In genomic region chr5:84417062-84417879, GRCm38 (mm10) we compare ENCODE assay signal across 9 mouse cellular contexts. TPM values are rescaled to one million over a fixed set of nuclear protein-coding genes. Genes with fewer than 3 reads are reported as not detected.
DNase-seq lines count a peak whose midpoint lies in the region; ATAC-seq and TF ChIP-seq lines count a peak whose summit lies in the region.
"Had no signal": no experiment of that assay in that cellular context is flagged by ENCODE, and none has a peak within 500 bp of the region (broad histone marks: within the 10 kb centered on the region; RNA-seq: fewer than 3 reads in every experiment).

Gene Epha5, minus strand, starts transcription at chr5:84417382.

- DNase-seq in thymus, postnatal 4 days: peak; percentile 42
- DNase-seq in thymus, postnatal 25 days: no peak
- DNase-seq in heart, postnatal 0 days (ENCODE audit: low spot score): peak; percentile 39
- peak; percentile 7 to 43 for DNase-seq in kidney, postnatal 36 days
- DNase-seq in liver, embryonic 14.5 days (ENCODE audit: low read depth in 3 of 3, low spot score in 3 of 3): no peak
- peak; percentile 32 to 64 for DNase-seq in urinary bladder, postnatal 4 days (ENCODE audit: low spot score in 2 of 2)

- H3K9me3 ChIP-seq in embryonic facial prominence, embryonic 13.5 days: no peaks in the 10 kb centered on the region
- no peaks in the 10 kb centered on the region for H3K9me3 ChIP-seq in heart, postnatal 0 days (replicated peaks; ENCODE audit: control insufficient read depth, low read length)
- no peaks in the 10 kb centered on the region for H3K9me3 ChIP-seq in liver, embryonic 14.5 days (ENCODE audit: control insufficient read depth, low read length)
- no peaks in the 10 kb centered on the region for H3K9me3 ChIP-seq in neural tube, embryonic 12.5 days

- TF ChIP-seq EP300 in heart, postnatal 0 days (IDR thresholded peaks at IDR 0.05; ENCODE audit: low read depth): no peak
- TF ChIP-seq EP300 in liver, embryonic 14.5 days (IDR thresholded peaks at IDR 0.05; ENCODE audit: low read depth): no peak

- under 1% methylated on average over 67 of the region's 67 CpGs for WGBS in embryonic facial prominence, embryonic 13.5 days
- WGBS in heart, postnatal 0 days: under 1% methylated on average over 60 of the region's 67 CpGs
- under 1% methylated on average over 59 of the region's 67 CpGs for WGBS in liver, embryonic 14.5 days (ENCODE audit: insufficient replicate concordance)
- WGBS in neural tube, embryonic 12.5 days: under 1% methylated on average over 63 of the region's 67 CpGs

- no peak; the same call in 1 of the 2 replicates for TF ChIP-seq CTCF in heart, postnatal 0 days (IDR thresholded peaks at IDR 0.05; ENCODE audit: low read depth)
- TF ChIP-seq CTCF in liver, embryonic 14.5 days (IDR thresholded peaks at IDR 0.05; ENCODE audit: low read depth): no peak

- peak within 1 kb of the TSS; percentile 70 for H3K9ac ChIP-seq in embryonic facial prominence, embryonic 13.5 days
- H3K9ac ChIP-seq in heart, postnatal 0 days (replicated peaks; ENCODE audit: low read depth, low read length): no peak within 1 kb of the TSS
- no peak within 1 kb of the TSS for H3K9ac ChIP-seq in liver, embryonic 14.5 days (replicated peaks)
- H3K9ac ChIP-seq in neural tube, embryonic 12.5 days: peak within 1 kb of the TSS; percentile 66

- H3K36me3 ChIP-seq in embryonic facial prominence, embryonic 13.5 days: no peaks in the 10 kb centered on the region
- H3K36me3 ChIP-seq in heart, postnatal 0 days (replicated peaks; ENCODE audit: control insufficient read depth, insufficient read depth, low read length): no peaks in the 10 kb centered on the region
- H3K36me3 ChIP-seq in liver, embryonic 14.5 days (replicated peaks; ENCODE audit: control insufficient read depth, insufficient read depth, low read depth): no peaks in the 10 kb centered on the region
- no peaks in the 10 kb centered on the region for H3K36me3 ChIP-seq in neural tube, embryonic 12.5 days

- peaks cover 16% of the 10 kb centered on the region for H3K4me1 ChIP-seq in embryonic facial prominence, embryonic 13.5 days
- H3K4me1 ChIP-seq in heart, postnatal 0 days (ENCODE audit: control insufficient read depth, insufficient read depth): no peaks in the 10 kb centered on the region
- no peaks in the 10 kb centered on the region; a peak in 1 of 4 replicates for H3K4me1 ChIP-seq in liver, embryonic 14.5 days (replicated peaks; ENCODE audit: control insufficient read depth in 2 of 2, insufficient read depth in 2 of 2, low read length in 1 of 2)
- peaks cover 10% of the 10 kb centered on the region; the same call in 1 of the 2 replicates for H3K4me1 ChIP-seq in neural tube, embryonic 12.5 days

- H3K27ac ChIP-seq in embryonic facial prominence, embryonic 13.5 days: peak within 1 kb of the TSS; percentile 66; the same call in 1 of the 2 replicates
- no peak within 1 kb of the TSS for H3K27ac ChIP-seq in heart, postnatal 0 days (ENCODE audit: low read depth)
- H3K27ac ChIP-seq in liver, embryonic 14.5 days: no peak within 1 kb of the TSS
- peak within 1 kb of the TSS; percentile 70; the same call in 1 of the 2 replicates for H3K27ac ChIP-seq in neural tube, embryonic 12.5 days

- ATAC-seq in embryonic facial prominence, embryonic 13.5 days (ENCODE audit: insufficient number of reproducible peaks, insufficient read depth, low FRiP score, low TSS enrichment, low read depth): peak; percentile 90
- ATAC-seq in heart, postnatal 0 days (ENCODE audit: insufficient read depth, low read depth): peak; percentile 92
- peak; percentile 53 for ATAC-seq in liver, embryonic 14.5 days (ENCODE audit: insufficient read depth)
- ATAC-seq in neural tube, embryonic 12.5 days (ENCODE audit: low FRiP score, low read depth): peak; percentile 93

- H3K27me3 ChIP-seq in embryonic facial prominence, embryonic 13.5 days: peaks cover 41% of the 10 kb centered on the region
- peaks cover 35% of the 10 kb centered on the region for H3K27me3 ChIP-seq in heart, postnatal 0 days (ENCODE audit: control insufficient read depth, insufficient read depth, low read length)
- H3K27me3 ChIP-seq in liver, embryonic 14.5 days (ENCODE audit: control insufficient read depth, insufficient read depth, low read length): peaks cover 25% of the 10 kb centered on the region
- H3K27me3 ChIP-seq in neural tube, embryonic 12.5 days (replicated peaks): peaks cover 25% of the 10 kb centered on the region; the same call in 1 of the 2 replicates
- H3K27me3 ChIP-seq: CH12.LX had no signal

- H3K4me3 ChIP-seq in embryonic facial prominence, embryonic 13.5 days: peak within 1 kb of the TSS; percentile 59
- peak within 1 kb of the TSS; percentile 55 for H3K4me3 ChIP-seq in heart, postnatal 0 days (ENCODE audit: low read depth, low read length)
- H3K4me3 ChIP-seq in liver, embryonic 14.5 days (ENCODE audit: insufficient read depth in 1 of 2, low read depth in 2 of 2, low read length in 2 of 2): peak within 1 kb of the TSS; percentile 30; a peak in 3 of 4 replicates
- H3K4me3 ChIP-seq in neural tube, embryonic 12.5 days: peak within 1 kb of the TSS; percentile 61

- peak within 1 kb of the TSS; percentile 99 for H3K4me2 ChIP-seq in embryonic facial prominence, embryonic 13.5 days
- peak within 1 kb of the TSS; percentile 82 for H3K4me2 ChIP-seq in heart, postnatal 0 days (ENCODE audit: low read depth, low read length)
- H3K4me2 ChIP-seq in liver, embryonic 14.5 days (ENCODE audit: low read depth): peak within 1 kb of the TSS; percentile 47
- H3K4me2 ChIP-seq in neural tube, embryonic 12.5 days (replicated peaks): peak within 1 kb of the TSS; percentile 88

RNA-seq across cellular contexts. Expression of gene Epha5, which starts in this region (rescaled TPM):
- 7.9 and 8.5 TPM in 2 replicates for polyA plus RNA-seq in embryonic facial prominence, embryonic 13.5 days (2015; fragmentation: Nextera tagmentation; extraction: Ambion mirVana)
- total RNA-seq in heart, postnatal 0 days (2014; rRNA removed; ENCODE audit: low replicate concordance): 0.08 and 0.19 TPM in 2 replicates
- 0.18 and 0.40 TPM in 2 replicates for polyA plus RNA-seq in heart, postnatal 0 days (2015; fragmentation: Nextera tagmentation; extraction: Ambion mirVana)
- polyA plus RNA-seq in liver, embryonic 14.5 days (2012; rRNA removed): 0.01 and 0.02 TPM in 2 replicates
- not detected in 2 replicates for polyA plus RNA-seq in liver, embryonic 14.5 days (2014; fragmentation: Nextera tagmentation; extraction: Ambion mirVana)
- polyA plus RNA-seq in neural tube, embryonic 12.5 days (2016; fragmentation: Nextera tagmentation; extraction: Ambion mirVana): 36.4 and 40.3 TPM in 2 replicates
- total RNA-seq: CH12.LX had no signal

Comparison
In these comparisons a context has a peak if more than half of its experiments do, and no peak if none do; other contexts are left out.
1. DNase-seq: peak in thymus, postnatal 4 days (single experiment), kidney, postnatal 36 days (2 of 2) and urinary bladder, postnatal 4 days (2 of 2); none in thymus, postnatal 25 days (single experiment) and liver, embryonic 14.5 days (0 of 3).
2. Peak in DNase-seq, ATAC-seq, H3K4me3 ChIP-seq and H3K4me2 ChIP-seq in heart, postnatal 0 days; RNA of the gene not detected or under 1 TPM.
3. Peak in ATAC-seq, H3K4me3 ChIP-seq and H3K4me2 ChIP-seq in liver, embryonic 14.5 days; RNA of the gene not detected or under 1 TPM.
4. H3K27ac ChIP-seq: peak in embryonic facial prominence, embryonic 13.5 days (single experiment) and neural tube, embryonic 12.5 days (single experiment); none in heart, postnatal 0 days (single experiment) and liver, embryonic 14.5 days (single experiment).
5. H3K4me2 ChIP-seq: peak in every context shown above with its lines; median percentile 99 in embryonic facial prominence, embryonic 13.5 days; 88 in neural tube, embryonic 12.5 days; 82 in heart, postnatal 0 days; 47 in liver, embryonic 14.5 days.
6. H3K9ac ChIP-seq: peak in embryonic facial prominence, embryonic 13.5 days (single experiment) and neural tube, embryonic 12.5 days (single experiment); none in heart, postnatal 0 days (single experiment) and liver, embryonic 14.5 days (single experiment).
7. Peak in every context shown above with its lines, with median percentiles within 50 percentile points of each other: ATAC-seq and H3K4me3 ChIP-seq.